Mouse (Mus musculus) stomach, embryonic 15.5 days (tissue): ENCODE data around the gene Nkx1-2. TPM values are rescaled to one million over a fixed set of nuclear protein-coding genes. Genes with fewer than 3 reads are reported as not detected.
A peak's percentile ranks its signal among the peaks of the same experiment; 100 is the strongest.

ENCODE experiments used
- ATAC-seq: fragments of 200-750 bp; cut with Nextera tagmentation; 2 replicates; pipeline ENCODE4 v1.8.0; 2017; ENCODE audit warnings: low read depth, moderate number of reproducible peaks, moderate TSS enrichment; ENCODE audit not compliant: insufficient read depth, low FRiP score
- H3K27ac ChIP-seq: fragments of 300-500 bp; sonication (generic); 2 replicates; pipeline ENCODE4 v1.5.1; 2015; ENCODE audit warnings: mild to moderate bottlenecking, inconsistent platforms
- H3K27me3 ChIP-seq: fragments of 300-500 bp; sonication (generic); replicated peaks from 2 replicates; pipeline ENCODE4 v1.6.1; 2015; ENCODE audit warnings: inconsistent platforms
- H3K36me3 ChIP-seq: fragments of 300-500 bp; sonication (generic); 2 replicates; pipeline ENCODE4 v1.6.1; 2015; ENCODE audit warnings: inconsistent platforms
- H3K4me1 ChIP-seq: fragments of 300-500 bp; sonication (generic); 2 replicates; pipeline ENCODE4 v1.6.1; 2015; ENCODE audit warnings: inconsistent platforms
- H3K4me2 ChIP-seq: fragments of 300-500 bp; sonication (generic); 2 replicates; pipeline ENCODE4 v1.6.1; 2015; ENCODE audit warnings: mild to moderate bottlenecking, inconsistent platforms
- H3K4me3 ChIP-seq: fragments of 300-500 bp; sonication (generic); replicated peaks from 2 replicates; pipeline ENCODE4 v1.5.1; 2015; ENCODE audit warnings: inconsistent platforms
- H3K9ac ChIP-seq: fragments of 300-500 bp; sonication (generic); 2 replicates; pipeline ENCODE4 v1.6.1; 2015; ENCODE audit warnings: inconsistent platforms
- H3K9me3 ChIP-seq: fragments of 300-500 bp; sonication (generic); 2 replicates; pipeline ENCODE4 v1.6.1; 2016; ENCODE audit warnings: inconsistent platforms
- WGBS: fragments of 180-500 bp; shearing (Covaris S2); methylation state at CpG from one replicate; pipeline ENCODE4 v1.1.7; 2015; 5-methylcytosine and 5-hydroxymethylcytosine counted together
- polyA plus RNA-seq: library from polyadenylated mRNA; unstranded; fragments of >200 nt; fragmentation: Nextera tagmentation; extraction: Ambion mirVana; gene quantifications from 2 replicates; pipeline ENCODE4 v1.2.1, GENCODE M21; 2015

Nkx1-2 gene
- polyA plus RNA-seq, 1 experiment from 2014 or later, result 0.12 TPM

- no peak for ATAC-seq
- no peaks in the 10 kb centered on the region for H3K9me3 ChIP-seq
- H3K4me3 ChIP-seq, result no peak overlapping the region
- no peak overlapping the region for H3K27ac ChIP-seq
- WGBS, result 80% methylated on average over 15 of the region's 15 CpGs
- no peak overlapping the region for H3K9ac ChIP-seq
- no peaks in the 10 kb centered on the region for H3K27me3 ChIP-seq
- no peak overlapping the region for H3K4me2 ChIP-seq
- H3K4me1 ChIP-seq, result no peaks in the 10 kb centered on the region
- no peaks in the 10 kb centered on the region for H3K36me3 ChIP-seq
These were observed 20.8 kb upstream of the Nkx1-2 start for GRCm38 (mm10) chr7:132619975-132620918.

GRCm38 (mm10) chr7:132619549-132619948 is 20.1 kb upstream of the Nkx1-2 start:
- no peaks in the 10 kb centered on the region for H3K9me3 ChIP-seq
- H3K4me2 ChIP-seq, result no peak overlapping the region
- no peak overlapping the region for H3K9ac ChIP-seq
- no peaks in the 10 kb centered on the region for H3K27me3 ChIP-seq
- no peaks in the 10 kb centered on the region for H3K36me3 ChIP-seq
- 84% methylated on average over 8 of the region's 8 CpGs for WGBS
- no peak for ATAC-seq
- no peaks in the 10 kb centered on the region for H3K4me1 ChIP-seq
- no peak overlapping the region for H3K27ac ChIP-seq
- H3K4me3 ChIP-seq, result no peak overlapping the region

GRCm38 (mm10) chr7:132617021-132617564 is 17.7 kb upstream of the Nkx1-2 start:
- 83% methylated on average over 5 of the region's 5 CpGs for WGBS
- Histone ChIP-seq H3K9ac (no peak overlapping the region), H3K36me3 (no peaks in the 10 kb centered on the region), H3K4me1 (no peaks in the 10 kb centered on the region), H3K9me3 (no peaks in the 10 kb centered on the region), H3K27ac (no peak overlapping the region), H3K4me3 (no peak overlapping the region), H3K27me3 (no peaks in the 10 kb centered on the region), H3K4me2 (no peak overlapping the region)
- no peak for ATAC-seq

GRCm38 (mm10) chr7:132616391-132616790 is 17.0 kb upstream of the Nkx1-2 start:
- Histone ChIP-seq H3K9ac (no peak overlapping the region), H3K4me1 (no peaks in the 10 kb centered on the region), H3K4me2 (no peak overlapping the region), H3K27ac (no peak overlapping the region), H3K9me3 (no peaks in the 10 kb centered on the region), H3K4me3 (no peak overlapping the region), H3K36me3 (no peaks in the 10 kb centered on the region), H3K27me3 (no peaks in the 10 kb centered on the region)
- 57% methylated on average over 6 of the region's 6 CpGs for WGBS
- ATAC-seq, result no peak

GRCm38 (mm10) chr7:132615346-132615745 is 15.9 kb upstream of the Nkx1-2 start:
- no peak for ATAC-seq
- Histone ChIP-seq H3K4me1 (peaks cover 5% of the 10 kb centered on the region; the same call in 1 of the 2 replicates), H3K4me3 (no peak overlapping the region), H3K27me3 (no peaks in the 10 kb centered on the region), H3K36me3 (no peaks in the 10 kb centered on the region), H3K9ac (no peak overlapping the region), H3K9me3 (no peaks in the 10 kb centered on the region), H3K27ac (no peak overlapping the region), H3K4me2 (no peak overlapping the region)
- WGBS, result 28% methylated on average over 3 of the region's 3 CpGs

GRCm38 (mm10) chr7:132611530-132611929 is 12.1 kb upstream of the Nkx1-2 start:
- Histone ChIP-seq H3K4me3 (no peak overlapping the region), H3K4me1 (peaks cover 5% of the 10 kb centered on the region; the same call in 1 of the 2 replicates), H3K27me3 (no peaks in the 10 kb centered on the region), H3K36me3 (no peaks in the 10 kb centered on the region), H3K9ac (no peak overlapping the region), H3K4me2 (no peak overlapping the region), H3K9me3 (no peaks in the 10 kb centered on the region), H3K27ac (no peak overlapping the region)
- 93% methylated on average over 8 of the region's 8 CpGs for WGBS
- ATAC-seq, result no peak

- 6% methylated on average over 44 of the region's 44 CpGs for WGBS
- ATAC-seq, result peak; percentile 89
- Histone ChIP-seq H3K27me3 (no peaks in the 10 kb centered on the region), H3K4me3 (peak within 1 kb of the TSS; percentile 55), H3K4me1 (peaks cover 5% of the 10 kb centered on the region; the same call in 1 of the 2 replicates), H3K4me2 (peak within 1 kb of the TSS; percentile 82), H3K9me3 (no peaks in the 10 kb centered on the region), H3K36me3 (no peaks in the 10 kb centered on the region), H3K27ac (no peak within 1 kb of the TSS), H3K9ac (peak within 1 kb of the TSS; percentile 18; the same call in 1 of the 2 replicates)
These were observed 11.3 kb upstream of the Nkx1-2 start, which contains the start of gene Lhpp for GRCm38 (mm10) chr7:132610468-132611318. Lhpp (plus strand) TSS chr7:132610638.

- 91% methylated on average over 4 of the region's 4 CpGs for WGBS
- Histone ChIP-seq H3K4me2 (no peak overlapping the region), H3K27me3 (no peaks in the 10 kb centered on the region; the same call in 1 of the 2 replicates), H3K9me3 (no peaks in the 10 kb centered on the region), H3K36me3 (no peaks in the 10 kb centered on the region), H3K4me1 (peaks cover 5% of the 10 kb centered on the region; the same call in 1 of the 2 replicates), H3K27ac (no peak overlapping the region), H3K9ac (no peak overlapping the region), H3K4me3 (no peak overlapping the region)
- ATAC-seq, result no peak
These were observed 9.0 kb upstream of the Nkx1-2 start for GRCm38 (mm10) chr7:132608316-132609020.

- peaks cover 2% of the 10 kb centered on the region; the same call in 1 of the 2 replicates for H3K4me1 ChIP-seq
- H3K9ac ChIP-seq, result no peak overlapping the region
- 56% methylated on average over 5 of the region's 5 CpGs for WGBS
- H3K4me3 ChIP-seq, result no peak overlapping the region
- H3K9me3 ChIP-seq, result no peaks in the 10 kb centered on the region
- H3K27me3 ChIP-seq, result peaks cover 27% of the 10 kb centered on the region
- H3K36me3 ChIP-seq, result no peaks in the 10 kb centered on the region
- no peak for ATAC-seq
- H3K27ac ChIP-seq, result no peak overlapping the region
- no peak overlapping the region for H3K4me2 ChIP-seq
These were observed 6.3 kb upstream of the Nkx1-2 start for GRCm38 (mm10) chr7:132605689-132606088.

- no peak overlapping the region for H3K27ac ChIP-seq
- H3K27me3 ChIP-seq, result peaks cover 36% of the 10 kb centered on the region
- H3K9ac ChIP-seq, result no peak overlapping the region
- no peaks in the 10 kb centered on the region for H3K4me1 ChIP-seq
- ATAC-seq, result no peak
- no peaks in the 10 kb centered on the region for H3K36me3 ChIP-seq
- no peak overlapping the region for H3K4me3 ChIP-seq
- no peaks in the 10 kb centered on the region for H3K9me3 ChIP-seq
- 81% methylated on average over 4 of the region's 4 CpGs for WGBS
- no peak overlapping the region for H3K4me2 ChIP-seq
These were observed 5.3 kb upstream of the Nkx1-2 start for GRCm38 (mm10) chr7:132604720-132605119.

GRCm38 (mm10) chr7:132600926-132601325 is 1.5 kb upstream of the Nkx1-2 start:
- WGBS, result 10% methylated on average over 8 of the region's 8 CpGs
- H3K4me2 ChIP-seq, result no peak overlapping the region
- no peak overlapping the region for H3K27ac ChIP-seq

More at GRCm38 (mm10) chr7:132600926-132601325, 1.5 kb upstream of the Nkx1-2 start:
- Histone ChIP-seq H3K9me3 (no peaks in the 10 kb centered on the region), H3K36me3 (no peaks in the 10 kb centered on the region), H3K9ac (no peak overlapping the region), H3K4me3 (no peak overlapping the region), H3K4me1 (peaks cover 21% of the 10 kb centered on the region), H3K27me3 (peaks cover 74% of the 10 kb centered on the region)
- ATAC-seq, result no peak
